Mouse (Mus musculus) yolk sac, embryonic 10.5 days (tissue): ENCODE results near the gene Zc3h18.

Experiments used
- DNase-seq: peaks from one replicate; pipeline ENCODE4 v3.0.0-alpha.2; 2017; ENCODE audit warnings: low spot score

The Zc3h18 gene

DNA sequence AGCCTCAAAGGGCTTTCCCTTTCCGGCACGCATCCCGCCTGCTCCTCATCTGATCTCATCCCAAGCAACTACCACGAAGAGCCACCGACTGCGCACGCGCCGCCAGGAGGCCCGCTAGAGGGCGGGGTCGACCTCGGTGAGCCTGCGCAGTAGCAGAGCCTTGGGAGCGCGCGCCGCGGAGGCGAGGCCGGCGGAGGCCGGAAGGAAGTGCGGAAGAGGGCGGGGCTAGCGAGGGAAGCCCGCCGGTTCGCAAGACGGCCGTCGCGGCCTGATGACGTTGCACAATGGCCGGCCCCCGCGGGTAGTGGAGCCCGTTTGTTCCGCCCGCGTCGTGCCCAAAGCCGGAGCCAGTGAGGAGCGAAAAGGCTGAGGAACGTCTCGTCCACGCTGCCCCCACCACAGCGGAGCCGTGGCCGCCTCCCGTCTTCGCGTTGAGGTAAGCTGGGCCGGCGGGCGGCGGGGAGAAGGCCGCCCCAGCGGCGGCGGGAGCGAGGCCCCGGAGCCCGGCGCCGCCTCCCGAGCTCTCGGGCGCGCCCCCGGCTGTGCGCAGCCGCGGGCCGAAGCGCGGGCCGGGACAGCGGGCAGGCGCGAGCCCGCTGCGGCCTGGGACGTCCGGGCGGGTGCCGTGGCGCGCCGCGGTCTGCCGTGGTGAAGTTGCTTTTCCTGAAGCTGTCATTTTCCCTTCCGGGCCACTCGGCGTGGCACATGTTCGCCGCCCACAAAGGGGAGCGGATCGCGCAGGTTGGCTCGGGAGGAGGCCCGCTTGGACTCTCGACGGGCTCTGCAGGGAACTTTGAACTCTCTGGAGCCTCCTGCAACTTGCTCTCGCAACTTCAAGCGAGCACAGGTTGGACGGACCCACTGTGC, at the start of gene Zc3h18:
Zc3h18 (plus strand) TSS at position 245 of the 867 bp plus-strand sequence.
- DNase-seq: peak; percentile 98

DNA sequence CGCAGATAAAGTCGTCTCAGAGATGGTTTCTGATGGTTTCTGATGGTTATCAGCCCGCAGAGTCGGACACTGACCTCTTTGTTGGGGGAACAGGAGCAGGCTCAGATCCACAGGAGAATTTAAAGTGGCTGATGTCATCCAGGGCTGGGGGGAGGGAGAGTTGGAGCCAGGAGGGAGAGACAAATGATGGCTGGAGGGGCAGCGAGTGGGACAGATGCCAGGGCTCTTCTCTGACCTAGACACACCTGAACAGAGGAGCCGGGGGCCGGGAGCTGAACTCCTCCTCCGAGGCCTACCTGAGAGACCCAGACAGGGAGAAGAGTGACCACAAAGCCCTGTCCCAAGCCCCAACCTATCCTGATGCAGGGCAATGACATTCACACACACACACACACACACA, 47.3 kb upstream of the Zc3h18 start:
- no peak for DNase-seq

DNA sequence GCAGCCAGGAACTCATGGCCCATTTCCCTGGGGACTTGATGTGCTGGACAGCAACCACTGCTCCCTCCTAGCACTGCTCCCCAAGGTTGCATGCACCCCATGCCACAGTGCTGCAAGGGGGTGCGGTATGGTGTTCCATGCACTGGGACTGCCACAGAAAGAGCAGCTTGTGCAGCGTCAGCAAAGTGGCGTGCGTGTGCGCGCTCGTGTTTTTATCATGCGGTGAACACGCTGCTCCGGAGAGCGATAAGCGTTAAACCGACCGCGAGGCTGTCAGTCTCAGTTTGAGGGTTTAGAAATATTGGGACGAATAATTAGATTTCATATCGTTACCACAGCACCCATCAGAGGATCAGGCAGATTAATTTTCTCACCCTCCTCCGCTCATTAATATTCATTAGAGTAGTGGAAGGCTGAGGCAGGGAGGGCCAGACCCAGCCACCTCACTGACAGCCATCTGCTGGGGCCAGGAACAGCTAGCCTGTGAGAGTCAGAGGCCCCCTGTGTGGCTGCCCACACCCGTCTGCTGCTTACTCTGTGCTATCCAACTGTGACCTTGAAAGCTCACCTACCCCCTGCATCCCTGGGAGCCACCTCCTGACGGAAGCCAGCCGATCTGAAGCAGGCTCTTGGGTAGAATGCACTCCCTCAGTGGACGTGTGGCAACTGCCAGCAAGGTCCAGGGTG, 46.7 kb upstream of the Zc3h18 start:
- no peak for DNase-seq

DNA sequence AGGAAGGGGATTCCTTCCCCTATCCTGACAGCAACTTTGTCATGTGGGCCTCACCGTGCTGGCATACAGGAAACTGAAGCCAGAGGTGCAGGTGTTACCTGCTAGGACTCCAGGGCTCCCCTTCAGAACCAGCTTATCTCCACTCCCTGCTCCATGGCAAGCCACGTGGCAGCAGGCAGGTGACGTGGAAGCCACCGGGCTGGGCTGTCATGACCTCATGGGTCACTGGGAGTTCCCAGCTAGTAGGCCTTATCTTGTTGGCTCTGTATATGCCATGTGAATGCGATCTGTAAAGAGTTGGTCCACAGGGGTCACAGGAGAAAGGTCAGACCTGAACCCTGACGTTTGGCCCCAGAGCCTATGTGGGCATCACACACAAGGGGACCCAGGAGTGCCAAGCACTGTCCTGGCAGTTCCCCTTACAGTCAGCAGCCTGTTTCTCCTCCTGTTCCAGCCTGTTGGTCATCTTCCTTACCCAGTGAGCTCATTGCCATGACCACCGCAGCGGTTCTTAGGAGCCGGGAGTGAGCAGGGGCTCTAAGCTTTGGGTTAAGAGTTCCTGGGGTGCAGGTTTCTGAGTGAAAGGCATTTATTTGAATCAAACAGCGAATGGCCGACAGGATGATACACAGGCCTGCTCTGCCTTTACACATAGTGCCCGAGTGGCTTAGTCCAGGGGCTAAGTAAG, 45.8 kb upstream of the Zc3h18 start:
- DNase-seq: no peak

DNA sequence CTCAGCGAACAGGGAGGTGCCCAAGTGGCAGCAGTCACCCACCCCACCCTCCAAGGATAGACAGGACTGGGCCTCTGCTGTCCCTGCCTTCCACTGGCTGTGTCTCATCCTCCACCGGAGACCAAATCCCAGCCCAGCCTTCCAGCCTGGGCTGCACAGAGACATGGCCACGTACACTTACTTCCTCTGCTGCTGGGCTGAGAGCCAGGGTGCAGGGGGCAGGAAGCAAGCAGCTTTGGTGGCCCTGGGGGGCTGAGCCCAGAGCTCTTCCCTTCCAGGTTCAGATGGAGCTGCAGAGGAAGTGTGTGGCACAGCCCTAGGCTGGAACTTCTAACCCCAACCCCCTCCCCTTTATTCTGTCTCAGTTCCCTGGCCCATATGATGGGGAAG, 45.3 kb upstream of the Zc3h18 start:
- no peak for DNase-seq

DNA sequence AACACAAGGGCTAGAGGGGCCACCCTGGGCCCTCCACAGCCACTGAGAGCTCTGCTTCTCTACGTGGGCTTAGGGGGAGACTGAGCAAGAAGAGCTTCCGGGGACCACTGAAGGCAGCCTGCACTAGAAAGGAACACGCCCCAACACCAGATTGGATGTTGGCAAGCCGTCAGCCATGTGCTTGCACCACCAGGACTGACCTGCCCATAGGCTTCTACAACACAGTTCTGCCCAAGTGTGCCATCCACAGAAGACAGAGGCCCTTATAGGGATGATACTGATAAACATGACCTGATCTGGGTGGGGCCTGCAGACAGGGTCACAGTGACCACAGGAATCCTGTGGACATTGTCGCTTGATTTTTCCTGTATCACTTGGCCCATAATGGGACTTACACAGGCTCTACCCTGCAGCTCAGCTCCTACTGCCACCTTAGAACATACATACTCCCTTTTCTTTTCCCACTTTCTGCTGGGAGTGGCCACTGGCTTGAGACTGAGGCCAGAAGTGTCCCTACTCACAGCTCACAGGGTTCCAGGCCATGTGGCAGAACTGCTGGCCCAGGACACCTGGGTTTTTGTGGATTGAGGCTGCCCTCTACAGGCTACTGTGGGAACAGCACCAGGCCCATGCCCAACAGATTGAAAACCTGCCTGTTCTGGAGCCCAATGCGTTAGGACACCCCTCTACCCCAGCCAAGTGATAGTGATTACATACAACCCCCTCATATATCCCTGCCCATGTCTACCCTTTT, 43.5 kb upstream of the Zc3h18 start:
- DNase-seq: peak; percentile 59

DNA sequence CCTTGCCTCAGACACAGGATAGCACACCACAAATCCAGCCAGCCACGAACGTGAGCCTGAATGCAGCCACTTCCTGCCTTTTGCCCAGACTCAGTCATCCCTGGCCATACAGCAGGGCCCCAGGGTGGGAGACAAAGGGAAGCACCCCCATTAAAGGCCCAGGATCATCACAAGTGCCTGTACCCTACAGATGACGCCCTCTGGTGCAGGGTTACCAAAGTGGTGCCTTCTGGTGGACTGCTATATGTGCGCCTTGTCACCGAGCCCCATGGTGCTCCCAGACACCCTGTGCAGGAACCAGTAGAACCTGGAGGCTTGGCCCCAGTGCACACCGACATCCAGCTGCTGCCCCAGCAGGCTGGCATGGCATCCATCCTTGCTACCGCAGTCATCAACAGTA, 42.9 kb upstream of the Zc3h18 start:
- no peak for DNase-seq

DNA sequence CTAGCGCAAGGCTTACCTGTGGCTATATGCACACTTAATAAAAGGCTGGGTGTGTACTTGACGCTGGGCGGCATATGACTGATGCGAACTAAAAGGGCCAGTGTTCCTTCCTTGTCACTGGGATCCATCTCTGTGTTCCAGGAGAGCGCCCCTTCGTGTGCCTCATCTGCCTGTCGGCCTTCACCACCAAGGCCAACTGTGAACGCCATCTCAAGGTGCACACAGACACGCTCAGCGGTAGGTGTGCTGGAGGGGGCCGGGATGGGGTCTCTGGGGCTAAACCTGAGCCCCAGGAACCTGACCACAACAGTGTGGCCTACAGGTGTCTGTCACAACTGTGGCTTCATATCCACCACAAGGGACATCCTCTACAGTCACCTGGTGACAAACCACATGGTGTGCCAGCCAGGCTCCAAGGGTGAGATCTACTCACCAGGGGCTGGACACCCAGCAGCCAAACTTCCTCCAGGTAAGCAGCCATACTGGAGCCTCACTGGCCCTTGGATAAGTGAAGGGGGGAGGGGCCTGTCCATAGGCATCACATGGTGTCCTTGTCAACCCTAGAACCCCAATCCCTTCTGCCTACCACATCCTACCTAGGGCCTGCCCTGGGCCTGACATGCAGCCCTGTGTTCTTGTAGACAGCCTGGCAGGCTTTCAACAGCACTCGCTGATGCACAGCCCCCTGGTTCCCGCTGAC, 41.5 kb upstream of the Zc3h18 start:
- DNase-seq: no peak

DNA sequence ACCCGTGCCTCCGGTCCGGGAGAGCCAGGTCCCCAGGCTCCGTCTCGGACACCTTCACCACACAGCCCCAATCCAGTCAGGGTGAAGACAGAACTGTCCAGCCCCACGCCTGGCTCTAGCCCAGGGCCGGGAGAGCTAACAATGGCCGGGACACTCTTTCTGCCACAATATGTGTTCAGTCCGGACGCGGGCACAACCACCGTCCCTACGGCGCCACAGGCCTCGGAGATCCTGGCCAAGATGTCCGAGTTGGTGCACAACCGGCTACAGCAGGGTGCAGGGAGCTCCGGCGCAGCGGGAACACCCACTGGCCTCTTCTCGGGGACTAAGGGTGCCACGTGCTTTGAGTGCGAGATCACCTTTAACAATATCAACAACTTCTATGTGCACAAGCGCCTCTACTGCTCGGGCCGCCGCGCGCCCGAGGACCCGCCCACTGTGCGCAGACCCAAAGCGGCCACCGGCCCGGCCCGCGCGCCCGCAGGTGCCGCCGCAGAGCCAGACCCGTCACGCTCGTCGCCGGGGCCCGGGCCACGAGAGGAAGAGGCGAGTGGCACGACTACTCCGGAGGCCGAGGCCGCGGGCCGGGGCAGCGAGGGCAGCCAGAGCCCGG, 40.7 kb upstream of the Zc3h18 start:
- DNase-seq: no peak

DNA sequence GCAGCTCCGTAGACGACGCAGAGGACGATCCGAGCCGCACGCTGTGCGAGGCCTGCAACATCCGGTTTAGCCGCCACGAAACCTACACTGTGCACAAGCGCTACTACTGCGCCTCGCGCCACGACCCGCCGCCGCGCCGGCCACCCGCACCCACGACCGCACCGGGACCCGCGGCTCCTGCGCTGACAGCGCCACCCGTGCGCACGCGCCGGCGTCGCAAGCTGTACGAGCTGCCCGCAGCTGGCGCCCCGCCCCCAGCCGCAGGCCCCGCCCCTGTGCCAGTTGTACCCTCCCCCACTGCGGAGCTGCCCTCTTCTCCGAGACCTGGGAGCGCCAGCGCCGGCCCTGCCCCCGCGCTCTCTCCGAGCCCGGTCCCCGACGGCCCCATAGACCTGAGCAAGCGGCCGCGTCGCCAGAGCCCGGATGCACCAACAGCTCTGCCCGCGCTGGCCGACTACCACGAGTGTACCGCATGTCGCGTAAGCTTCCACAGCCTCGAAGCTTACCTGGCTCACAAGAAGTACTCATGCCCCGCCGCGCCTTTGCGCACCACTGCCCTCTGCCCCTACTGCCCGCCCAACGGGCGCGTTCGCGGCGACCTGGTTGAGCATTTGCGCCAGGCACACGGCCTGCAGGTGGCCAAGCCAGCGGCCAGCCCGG, 40.0 kb upstream of the Zc3h18 start:
- DNase-seq: peak; percentile 52

DNA sequence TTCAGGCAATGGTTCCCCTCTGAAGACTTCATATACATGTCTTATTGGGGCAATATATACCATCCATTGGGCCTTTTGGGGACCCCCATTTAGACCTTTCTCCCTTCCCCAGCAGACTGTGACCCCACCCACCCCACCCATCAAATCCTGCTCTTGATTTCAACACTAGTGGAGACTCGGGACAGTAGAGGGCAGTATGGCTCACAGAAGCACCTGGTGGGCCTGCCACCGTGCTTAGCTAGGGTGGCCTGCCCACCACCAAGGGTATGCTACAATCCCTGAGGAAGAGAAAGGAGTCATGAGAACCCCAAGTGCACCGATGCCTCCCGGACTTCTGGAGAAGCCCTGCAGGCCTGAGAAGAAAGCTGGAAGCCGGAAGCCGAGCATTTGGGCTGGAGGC, 37.6 kb upstream of the Zc3h18 start:
- DNase-seq: no peak

DNA sequence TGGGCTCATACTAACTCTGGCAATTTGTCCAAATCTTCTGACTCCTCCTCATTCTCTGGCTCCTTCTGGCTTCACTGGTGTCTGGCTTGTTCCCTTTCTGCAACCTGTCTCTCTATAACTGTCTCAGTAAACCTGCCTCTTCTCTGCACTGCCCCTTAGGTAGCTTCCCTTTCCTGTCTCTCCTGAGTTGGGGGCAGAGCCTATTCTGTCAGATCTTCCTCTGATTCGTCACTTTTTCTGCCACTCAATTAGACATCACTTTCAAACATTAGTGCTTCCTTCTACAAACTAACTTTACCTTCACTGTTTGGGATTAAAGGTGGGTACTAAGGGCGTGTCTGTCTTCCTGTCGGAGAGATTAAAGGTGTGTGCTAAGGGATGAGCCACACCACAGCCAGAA, 35.6 kb upstream of the Zc3h18 start:
- DNase-seq: no peak

DNA sequence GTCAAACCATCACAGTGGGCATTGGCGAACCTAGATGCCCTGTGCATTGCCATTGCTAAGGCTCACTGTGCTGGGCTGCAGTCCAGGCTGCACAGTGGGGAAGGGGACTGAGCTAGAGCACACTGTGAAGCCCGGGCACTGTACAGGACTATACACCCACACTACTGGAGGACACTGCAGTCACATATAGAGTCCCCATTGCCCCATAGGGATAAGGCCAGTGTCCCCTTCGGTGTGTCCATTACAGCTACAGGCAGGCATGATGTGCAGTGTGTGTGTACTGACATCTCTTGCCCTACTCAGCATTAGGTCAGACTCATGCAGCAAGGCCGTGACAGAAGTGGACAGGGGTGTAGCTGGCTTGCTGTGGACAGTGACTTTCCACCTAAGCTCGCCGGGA, 34.6 kb upstream of the Zc3h18 start:
- DNase-seq: no peak

DNA sequence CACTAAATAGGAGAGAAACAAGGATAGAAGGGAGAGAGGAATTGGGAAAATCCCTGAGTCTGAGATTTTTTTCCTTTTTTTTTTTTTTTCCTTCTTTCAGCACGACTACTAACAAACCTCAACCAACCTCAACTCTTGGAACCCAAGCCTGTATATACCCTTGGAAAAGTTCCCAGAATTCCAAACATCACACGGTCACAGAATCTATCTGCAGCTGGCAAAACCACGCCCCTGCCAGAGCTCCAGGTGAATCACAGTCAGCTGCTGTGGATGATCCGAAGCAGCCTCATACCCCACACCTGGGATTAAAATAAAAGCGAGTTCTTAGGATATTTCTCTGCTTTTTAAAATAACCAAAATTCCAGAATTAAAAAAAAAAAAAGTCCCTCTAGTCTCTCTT, 34.0 kb upstream of the Zc3h18 start:
- DNase-seq: no peak

DNA sequence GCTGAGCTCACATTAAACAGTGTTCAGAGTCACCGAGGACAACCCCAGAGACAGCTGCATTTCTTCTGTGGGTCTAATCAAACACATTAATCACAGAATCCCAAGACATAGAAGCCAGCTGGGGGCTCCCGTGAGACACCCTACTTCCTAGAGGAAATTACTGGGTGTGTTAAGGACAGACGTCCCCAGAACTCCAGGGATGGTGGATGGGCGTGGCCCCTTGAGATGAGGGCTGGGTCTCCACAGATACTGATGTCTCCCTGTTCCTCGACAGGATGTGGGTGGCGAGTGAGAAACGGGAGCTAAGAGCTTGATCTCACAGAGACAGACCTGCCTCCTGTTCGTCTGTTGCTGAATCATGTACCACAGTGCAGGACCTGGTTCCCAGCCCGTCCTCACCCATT, 33.6 kb upstream of the Zc3h18 start:
- DNase-seq: no peak

DNA sequence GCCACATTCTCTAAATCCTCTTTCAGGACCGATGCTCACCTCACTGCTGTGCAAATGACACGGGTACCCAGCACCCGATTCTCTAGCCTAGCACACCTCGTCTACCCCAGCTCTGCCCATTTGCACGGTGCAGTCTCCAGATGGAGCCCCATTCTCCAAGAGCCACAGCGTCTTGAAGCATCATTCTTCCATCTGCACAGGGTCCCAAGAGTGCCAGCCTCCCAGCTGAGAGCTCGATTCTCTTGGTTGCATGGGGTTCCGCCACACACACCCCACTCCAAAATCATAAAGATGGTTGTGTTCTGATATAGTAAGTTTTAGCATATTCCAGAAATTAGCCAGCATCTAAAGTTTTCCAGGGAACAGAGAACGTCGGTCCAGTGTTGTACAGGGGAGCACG, 33.1 kb upstream of the Zc3h18 start:
- no peak for DNase-seq

DNA sequence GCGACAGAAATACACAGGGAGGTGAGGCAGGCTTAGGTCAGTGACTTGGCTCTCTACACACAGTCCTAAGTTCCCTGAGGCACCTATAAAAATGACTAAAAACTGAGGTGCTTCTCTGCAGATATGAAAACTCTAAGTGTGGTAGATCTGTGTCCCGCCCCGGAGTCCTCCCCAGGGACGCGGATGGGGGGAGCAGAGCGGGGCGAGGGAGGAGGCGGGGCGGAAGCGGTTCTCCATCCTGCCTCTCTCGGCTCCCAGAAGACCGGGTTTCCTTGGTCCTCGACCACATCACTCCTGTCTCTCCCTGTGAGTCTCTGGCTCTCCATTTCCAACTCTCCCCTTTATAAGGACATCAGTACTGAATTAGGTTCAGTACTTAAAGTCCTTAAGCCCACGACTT, 32.7 kb upstream of the Zc3h18 start:
- DNase-seq: no peak

DNA sequence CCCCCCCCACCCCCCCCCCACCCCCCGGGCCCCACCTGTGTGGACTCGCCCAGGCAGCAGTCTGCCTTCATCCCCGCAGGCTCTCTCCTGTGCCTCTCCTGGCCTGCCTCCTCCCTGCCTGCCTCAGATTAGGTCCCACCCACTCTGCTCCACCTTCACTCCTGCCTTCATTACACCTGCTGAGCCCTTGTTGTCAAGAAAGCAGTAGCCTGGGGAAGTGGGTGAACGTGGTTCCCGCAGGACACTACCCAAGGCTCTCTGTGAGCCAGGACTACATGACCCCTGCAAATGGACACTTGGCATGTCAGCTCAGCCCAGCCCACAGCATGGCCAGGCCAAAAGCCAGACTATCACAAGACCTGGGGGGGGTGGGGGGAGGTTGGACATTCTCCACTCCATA, 32.2 kb upstream of the Zc3h18 start:
- DNase-seq: no peak

DNA sequence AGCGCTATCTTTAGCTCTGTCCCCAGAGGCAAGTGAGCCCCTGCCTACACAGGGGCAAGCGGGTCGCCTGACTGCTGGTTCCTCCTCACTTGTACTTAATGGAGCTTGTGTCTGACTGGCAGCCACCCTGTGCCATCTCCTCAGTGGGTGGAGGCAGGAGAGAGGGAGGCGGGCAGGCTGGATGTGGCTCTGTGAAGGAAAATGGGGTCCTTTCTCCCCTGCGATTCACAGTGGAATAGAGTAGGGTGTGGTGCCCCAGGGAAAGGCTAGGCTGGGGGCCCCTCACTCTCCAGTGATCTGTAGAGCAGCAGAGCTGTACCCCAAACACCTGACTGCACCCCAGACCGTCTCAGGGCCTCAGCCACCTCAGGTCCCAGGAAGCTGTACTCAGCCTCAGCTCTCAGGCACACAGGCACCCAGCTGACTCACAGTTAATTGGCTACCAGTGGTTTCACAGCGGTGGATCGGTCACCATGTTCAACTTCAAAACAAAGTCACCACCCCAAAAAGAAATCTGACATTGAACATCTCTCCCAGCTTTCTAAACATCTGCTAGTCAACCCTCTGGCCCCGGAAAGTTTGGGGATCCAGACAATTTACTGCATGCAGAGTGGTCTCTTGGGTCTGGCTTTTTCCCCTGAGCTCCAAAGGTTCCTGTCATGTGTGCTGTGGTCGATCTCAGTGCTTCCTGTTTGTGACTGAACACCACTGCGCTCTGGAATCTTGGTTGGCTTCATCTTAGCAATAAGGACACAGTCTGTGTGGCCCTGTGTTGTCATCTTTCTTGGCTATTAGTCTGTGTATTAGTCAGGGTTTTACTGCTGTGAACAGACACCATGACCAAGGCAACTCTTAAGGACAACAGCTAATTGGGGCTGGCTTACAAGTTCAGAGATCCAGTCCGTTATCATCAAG, 31.0 kb upstream of the Zc3h18 start:
- DNase-seq: no peak
